Mouse (Mus musculus): ENCODE data around the gene Aloxe3. TPM values are rescaled to one million over a fixed set of nuclear protein-coding genes. Genes with fewer than 3 reads are reported as not detected.

The Aloxe3 gene
- 0.49 and 1.4 TPM in 2 replicates for total RNA-seq (2012; rRNA removed)

DNA sequence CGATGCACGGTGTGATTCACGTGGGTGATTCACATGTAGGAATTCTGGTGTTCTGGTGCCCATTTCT is at the start of gene Aloxe3:
Aloxe3 (plus strand) TSS at position 45 of the 67 bp plus-strand sequence.
- Histone ChIP-seq H3K9ac (ENCODE audit: insufficient read depth, low read depth, low read length, poor library complexity, severe bottlenecking) (peak within 1 kb of the TSS; percentile 24), H3K36me3 (ENCODE audit: control insufficient read depth, insufficient read depth, low read length, poor library complexity, severe bottlenecking) (no peaks in the 10 kb centered on the region), H3K9me3 (ENCODE audit: control insufficient read depth, insufficient read depth, low read depth, low read length) (no peaks in the 10 kb centered on the region), H3K27ac (ENCODE audit: insufficient read depth, low read depth, low read length, poor library complexity, severe bottlenecking) (0 out of 2 replicates have a peak within 1 kb of the TSS, but pooled peaks have one; percentile 13), H3K4me3 (ENCODE audit: insufficient read depth in 1 of 2, low read depth in 1 of 2, low read length in 2 of 2, poor library complexity in 1 of 2, severe bottlenecking in 1 of 2) (peak within 1 kb of the TSS; percentile 53 to 64), H3K4me1 (ENCODE audit: control insufficient read depth in 2 of 2, insufficient read depth in 2 of 2, low read length in 2 of 2, poor library complexity in 1 of 2) (peaks cover 0 to 10% of the 10 kb centered on the region in 2 experiments; a peak in 2 of 4 replicates)
- no peak for DNase-seq (ENCODE audit: low read depth, low spot score)
- TF ChIP-seq ZNF384 (IDR thresholded peaks at IDR 0.05; ENCODE audit: low read depth, low read length) (no peak), HCFC1 (IDR thresholded peaks at IDR 0.05; ENCODE audit: borderline replicate concordance, insufficient read depth, low read length) (no peak), MAFK (IDR thresholded peaks at IDR 0.05; ENCODE audit: insufficient read depth, low read depth, low read length) (no peak), ZC3H11A (IDR thresholded peaks at IDR 0.05; ENCODE audit: borderline replicate concordance, low read depth, low read length) (no peak), CHD2 (IDR thresholded peaks at IDR 0.05; ENCODE audit: low read depth, low read length) (no peak)
- in situ Hi-C loops (cut with MboI; ENCODE audit: low sequenced_read_pairs in 2 of 2, unreplicated experiment in 2 of 2), result loop anchor here in 1 of 2 experiments (5.0 kb wide), 1 partner anchor 63 kb away; no protein-coding TSS in a partner anchor

DNA sequence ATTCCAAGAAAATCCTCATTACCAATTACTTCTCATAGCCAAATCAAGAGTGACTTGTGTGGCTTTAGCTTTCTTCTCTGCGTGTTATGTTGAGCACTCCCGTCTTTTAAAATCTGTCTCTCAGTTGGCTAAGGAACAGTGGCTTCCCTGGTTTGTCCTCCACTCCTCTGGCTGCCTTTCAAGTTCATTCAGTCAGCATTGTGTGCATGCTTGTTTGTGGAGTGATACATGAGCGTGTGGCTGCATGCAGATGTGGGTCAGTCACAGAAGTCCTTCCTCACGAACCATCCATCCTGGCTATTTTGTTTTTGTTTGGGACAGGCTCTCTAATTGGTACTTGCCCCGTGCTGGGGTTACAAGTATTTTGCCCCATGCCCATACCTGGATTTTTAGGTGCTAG is 49.1 kb upstream of the Aloxe3 start:
- Histone ChIP-seq H3K4me1 (ENCODE audit: control insufficient read depth in 2 of 2, insufficient read depth in 2 of 2, low read length in 2 of 2, poor library complexity in 1 of 2) (peaks cover 0 to 15% of the 10 kb centered on the region in 2 experiments; a peak in 2 of 4 replicates), H3K9me3 (ENCODE audit: control insufficient read depth, insufficient read depth, low read depth, low read length) (no peaks in the 10 kb centered on the region), H3K27ac (ENCODE audit: insufficient read depth, low read depth, low read length, poor library complexity, severe bottlenecking) (no peak overlapping the region), H3K9ac (ENCODE audit: insufficient read depth, low read depth, low read length, poor library complexity, severe bottlenecking) (no peak overlapping the region), H3K4me3 (ENCODE audit: insufficient read depth in 1 of 2, low read depth in 1 of 2, low read length in 2 of 2, poor library complexity in 1 of 2, severe bottlenecking in 1 of 2) (no peak overlapping the region), H3K36me3 (ENCODE audit: control insufficient read depth, insufficient read depth, low read length, poor library complexity, severe bottlenecking) (no peaks in the 10 kb centered on the region)
- no peak for TF ChIP-seq MAFK (IDR thresholded peaks at IDR 0.05; ENCODE audit: insufficient read depth, low read depth, low read length)
- no peak for TF ChIP-seq ZNF384 (IDR thresholded peaks at IDR 0.05; ENCODE audit: low read depth, low read length)
- no peak for TF ChIP-seq CHD2 (IDR thresholded peaks at IDR 0.05; ENCODE audit: low read depth, low read length)
- no peak for TF ChIP-seq ZC3H11A (IDR thresholded peaks at IDR 0.05; ENCODE audit: borderline replicate concordance, low read depth, low read length)
- no peak for TF ChIP-seq HCFC1 (IDR thresholded peaks at IDR 0.05; ENCODE audit: borderline replicate concordance, insufficient read depth, low read length)
- in situ Hi-C loops (cut with MboI; ENCODE audit: low sequenced_read_pairs in 2 of 2, unreplicated experiment in 2 of 2), result no loop called here
- DNase-seq (ENCODE audit: low read depth, low spot score), result no peak

DNA sequence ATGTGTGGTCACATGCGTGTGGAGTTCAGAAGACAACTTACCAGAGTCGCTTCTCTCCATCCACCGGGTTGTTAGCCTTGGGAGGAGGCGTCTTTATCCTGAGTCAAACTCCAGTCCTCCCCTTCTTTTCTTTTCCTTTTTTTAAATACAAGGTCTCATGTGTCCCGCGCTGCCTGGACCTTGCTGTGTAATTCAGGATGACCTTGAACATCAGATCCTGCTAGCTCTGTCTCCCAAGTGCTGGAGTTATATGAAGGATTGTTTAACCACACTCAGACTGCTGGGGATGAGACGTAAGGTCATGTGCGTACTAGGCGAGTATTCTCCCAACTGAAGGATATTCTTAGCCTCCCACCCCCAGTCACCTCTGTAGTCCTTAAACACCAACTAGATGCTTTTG is 48.4 kb upstream of the Aloxe3 start:
- H3K36me3 ChIP-seq (ENCODE audit: control insufficient read depth, insufficient read depth, low read length, poor library complexity, severe bottlenecking), result no peaks in the 10 kb centered on the region
- no peak overlapping the region for H3K27ac ChIP-seq (ENCODE audit: insufficient read depth, low read depth, low read length, poor library complexity, severe bottlenecking)
- in situ Hi-C loops (cut with MboI; ENCODE audit: low sequenced_read_pairs in 2 of 2, unreplicated experiment in 2 of 2), result no loop called here
- no peak for TF ChIP-seq ZNF384 (IDR thresholded peaks at IDR 0.05; ENCODE audit: low read depth, low read length)
- TF ChIP-seq ZC3H11A (IDR thresholded peaks at IDR 0.05; ENCODE audit: borderline replicate concordance, low read depth, low read length), result no peak
- TF ChIP-seq CHD2 (IDR thresholded peaks at IDR 0.05; ENCODE audit: low read depth, low read length), result no peak
- no peak for TF ChIP-seq MAFK (IDR thresholded peaks at IDR 0.05; ENCODE audit: insufficient read depth, low read depth, low read length)
- peaks cover 0 to 14% of the 10 kb centered on the region in 2 experiments; a peak in 2 of 4 replicates for H3K4me1 ChIP-seq (ENCODE audit: control insufficient read depth in 2 of 2, insufficient read depth in 2 of 2, low read length in 2 of 2, poor library complexity in 1 of 2)
- DNase-seq (ENCODE audit: low read depth, low spot score), result no peak
- no peaks in the 10 kb centered on the region for H3K9me3 ChIP-seq (ENCODE audit: control insufficient read depth, insufficient read depth, low read depth, low read length)
- no peak overlapping the region for H3K4me3 ChIP-seq (ENCODE audit: insufficient read depth in 1 of 2, low read depth in 1 of 2, low read length in 2 of 2, poor library complexity in 1 of 2, severe bottlenecking in 1 of 2)
- no peak overlapping the region for H3K9ac ChIP-seq (ENCODE audit: insufficient read depth, low read depth, low read length, poor library complexity, severe bottlenecking)

DNA sequence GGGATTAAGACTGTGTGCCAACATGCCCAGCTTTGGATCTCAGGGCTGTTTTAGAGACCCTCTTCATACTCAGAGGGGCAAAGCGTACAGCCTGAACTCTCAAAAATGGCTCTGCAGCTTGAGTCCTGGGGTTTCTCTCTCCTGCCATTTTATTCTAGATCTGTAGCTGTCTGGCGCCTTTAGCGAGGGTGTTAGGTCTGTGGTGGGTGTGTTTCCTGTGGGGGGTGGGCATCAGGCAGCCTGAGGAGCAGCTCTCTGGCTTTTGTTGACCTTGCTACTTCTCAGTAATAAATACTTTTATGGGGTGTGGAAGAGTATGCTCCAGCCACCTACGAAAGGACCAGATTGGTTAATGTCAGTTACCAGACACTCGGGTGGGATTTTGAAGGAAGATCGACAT is 47.7 kb upstream of the Aloxe3 start:
- Histone ChIP-seq H3K4me1 (ENCODE audit: control insufficient read depth in 2 of 2, insufficient read depth in 2 of 2, low read length in 2 of 2, poor library complexity in 1 of 2) (peaks cover 0 to 12% of the 10 kb centered on the region in 2 experiments; a peak in 2 of 4 replicates), H3K9ac (ENCODE audit: insufficient read depth, low read depth, low read length, poor library complexity, severe bottlenecking) (no peak overlapping the region), H3K9me3 (ENCODE audit: control insufficient read depth, insufficient read depth, low read depth, low read length) (no peaks in the 10 kb centered on the region), H3K27ac (ENCODE audit: insufficient read depth, low read depth, low read length, poor library complexity, severe bottlenecking) (no peak overlapping the region), H3K36me3 (ENCODE audit: control insufficient read depth, insufficient read depth, low read length, poor library complexity, severe bottlenecking) (no peaks in the 10 kb centered on the region), H3K4me3 (ENCODE audit: insufficient read depth in 1 of 2, low read depth in 1 of 2, low read length in 2 of 2, poor library complexity in 1 of 2, severe bottlenecking in 1 of 2) (no peak overlapping the region)
- DNase-seq (ENCODE audit: low read depth, low spot score), result no peak
- in situ Hi-C loops (cut with MboI; ENCODE audit: low sequenced_read_pairs in 2 of 2, unreplicated experiment in 2 of 2), result no loop called here
- TF ChIP-seq ZC3H11A (IDR thresholded peaks at IDR 0.05; ENCODE audit: borderline replicate concordance, low read depth, low read length), result no peak
- no peak for TF ChIP-seq HCFC1 (IDR thresholded peaks at IDR 0.05; ENCODE audit: borderline replicate concordance, insufficient read depth, low read length)
- no peak for TF ChIP-seq ZNF384 (IDR thresholded peaks at IDR 0.05; ENCODE audit: low read depth, low read length)
- TF ChIP-seq MAFK (IDR thresholded peaks at IDR 0.05; ENCODE audit: insufficient read depth, low read depth, low read length), result no peak
- TF ChIP-seq CHD2 (IDR thresholded peaks at IDR 0.05; ENCODE audit: low read depth, low read length), result no peak

DNA sequence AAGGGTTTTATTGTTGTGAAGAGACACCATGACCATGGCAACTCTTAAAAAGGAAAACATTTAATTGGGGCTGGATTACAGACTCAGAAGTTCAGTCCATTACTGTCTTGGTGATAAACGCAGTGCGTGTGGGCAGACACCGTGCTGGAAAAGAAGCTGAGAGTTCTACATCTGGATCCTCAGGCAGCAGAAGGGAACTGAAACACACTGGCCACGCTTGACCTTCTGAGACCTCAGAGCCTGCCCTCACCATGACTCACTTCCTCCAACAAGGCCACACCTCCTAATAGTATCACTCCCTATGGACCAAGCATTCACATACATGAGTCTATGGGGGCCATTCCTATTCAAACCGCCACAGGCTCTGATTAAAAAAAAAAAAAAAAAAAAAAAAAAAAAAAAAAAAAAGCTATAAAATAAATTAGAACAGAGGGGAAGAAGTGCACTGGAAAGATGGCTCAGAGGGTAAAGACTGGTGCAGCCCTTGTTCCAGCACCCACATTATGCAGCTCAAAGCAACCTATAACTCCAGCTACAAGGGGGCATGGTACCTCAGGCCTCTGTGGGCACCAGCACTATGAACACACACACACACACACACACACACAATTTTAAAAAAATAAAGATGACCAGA is 46.8 kb upstream of the Aloxe3 start:
- in situ Hi-C loops (cut with MboI; ENCODE audit: low sequenced_read_pairs in 2 of 2, unreplicated experiment in 2 of 2), result no loop called here
- H3K9me3 ChIP-seq (ENCODE audit: control insufficient read depth, insufficient read depth, low read depth, low read length), result no peaks in the 10 kb centered on the region
- TF ChIP-seq HCFC1 (IDR thresholded peaks at IDR 0.05; ENCODE audit: borderline replicate concordance, insufficient read depth, low read length) (no peak), MAFK (IDR thresholded peaks at IDR 0.05; ENCODE audit: insufficient read depth, low read depth, low read length) (no peak), CHD2 (IDR thresholded peaks at IDR 0.05; ENCODE audit: low read depth, low read length) (no peak), ZC3H11A (IDR thresholded peaks at IDR 0.05; ENCODE audit: borderline replicate concordance, low read depth, low read length) (no peak)
- no peak overlapping the region for H3K9ac ChIP-seq (ENCODE audit: insufficient read depth, low read depth, low read length, poor library complexity, severe bottlenecking)
- H3K36me3 ChIP-seq (ENCODE audit: control insufficient read depth, insufficient read depth, low read length, poor library complexity, severe bottlenecking), result no peaks in the 10 kb centered on the region
- H3K4me1 ChIP-seq (ENCODE audit: control insufficient read depth in 2 of 2, insufficient read depth in 2 of 2, low read length in 2 of 2, poor library complexity in 1 of 2), result peaks cover 0 to 12% of the 10 kb centered on the region in 2 experiments; a peak in 2 of 4 replicates
- no peak for DNase-seq (ENCODE audit: low read depth, low spot score)
- no peak overlapping the region for H3K27ac ChIP-seq (ENCODE audit: insufficient read depth, low read depth, low read length, poor library complexity, severe bottlenecking)
- H3K4me3 ChIP-seq (ENCODE audit: insufficient read depth in 1 of 2, low read depth in 1 of 2, low read length in 2 of 2, poor library complexity in 1 of 2, severe bottlenecking in 1 of 2), result 0 out of 4 replicates have a peak overlapping the region, but pooled peaks of 1 of the 2 experiments have one; percentile 28

Data from ES-E14 (cell line).